Mouse (Mus musculus) retina, adult 2 months (tissue): Measurements from ENCODE around the gene Qk.

ENCODE experiments used
- DNase-seq: peaks from one replicate; pipeline ENCODE4 v3.0.0-alpha.2; 2012; ENCODE audit warnings: low read depth, low spot score

The Qk gene

GRCm38 (mm10) chr17:10326596-10327045, 7.0 kb upstream of the Qk start:
- no peak for DNase-seq

- no peak for DNase-seq
Observed at GRCm38 (mm10) chr17:10325921-10326320, 6.3 kb upstream of the Qk start.

DNA sequence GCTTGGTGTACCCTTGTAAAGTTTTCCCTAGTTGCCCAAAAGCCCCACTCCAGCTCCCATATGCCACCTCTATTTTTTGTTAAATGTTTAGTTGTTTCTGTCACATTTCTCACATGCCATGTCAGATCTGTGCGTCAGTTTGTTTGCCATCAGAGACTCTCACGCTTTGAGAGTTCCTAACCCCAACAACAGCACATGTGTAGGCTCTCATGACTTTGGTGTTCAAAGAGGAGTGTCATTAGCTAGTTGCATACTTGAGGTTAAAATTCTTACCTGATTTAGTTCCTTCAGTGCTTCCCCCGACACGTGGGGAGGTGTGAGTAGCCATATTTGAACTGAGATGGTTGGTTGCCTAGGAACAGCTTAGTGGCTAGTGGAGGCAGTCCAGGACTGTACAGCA, 2.1 kb upstream of the Qk start:
- no peak for DNase-seq

DNA sequence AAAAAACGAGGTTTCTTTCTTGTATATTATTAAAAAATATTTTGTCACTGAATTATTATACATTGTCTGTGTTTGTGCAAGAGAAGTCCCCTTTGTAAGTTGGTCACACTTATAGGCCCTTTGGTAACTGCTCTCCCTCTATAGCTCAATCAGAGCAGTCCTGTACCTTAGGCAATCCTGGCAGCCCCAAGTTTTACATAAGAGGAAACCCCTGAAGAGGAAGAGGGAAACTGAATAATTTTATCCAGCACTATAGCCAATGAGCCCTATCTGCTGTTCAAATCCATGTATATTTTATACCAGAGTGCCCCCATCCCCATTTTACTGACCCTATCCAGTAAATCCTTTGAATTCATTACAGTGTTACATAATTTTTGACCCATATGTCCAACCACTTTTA, 1.4 kb upstream of the Qk start:
- no peak for DNase-seq

GRCm38 (mm10) chr17:10320456-10320790, 769 bp upstream of the Qk start:
- no peak for DNase-seq

DNA sequence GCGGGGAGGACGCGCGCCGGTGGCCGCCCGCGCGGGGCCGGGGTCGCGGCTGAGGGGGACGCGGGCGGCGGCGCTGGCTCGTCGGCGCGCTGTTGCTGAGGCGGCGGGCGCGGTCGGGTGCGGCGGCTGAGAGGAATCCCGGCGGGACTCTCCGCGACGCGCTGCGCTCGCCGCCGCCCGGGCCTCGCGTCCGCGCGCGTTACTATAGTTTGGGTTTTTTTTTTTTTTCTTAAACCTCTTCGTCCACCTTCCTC, 296 bp downstream of the Qk start:
- no peak for DNase-seq

DNA sequence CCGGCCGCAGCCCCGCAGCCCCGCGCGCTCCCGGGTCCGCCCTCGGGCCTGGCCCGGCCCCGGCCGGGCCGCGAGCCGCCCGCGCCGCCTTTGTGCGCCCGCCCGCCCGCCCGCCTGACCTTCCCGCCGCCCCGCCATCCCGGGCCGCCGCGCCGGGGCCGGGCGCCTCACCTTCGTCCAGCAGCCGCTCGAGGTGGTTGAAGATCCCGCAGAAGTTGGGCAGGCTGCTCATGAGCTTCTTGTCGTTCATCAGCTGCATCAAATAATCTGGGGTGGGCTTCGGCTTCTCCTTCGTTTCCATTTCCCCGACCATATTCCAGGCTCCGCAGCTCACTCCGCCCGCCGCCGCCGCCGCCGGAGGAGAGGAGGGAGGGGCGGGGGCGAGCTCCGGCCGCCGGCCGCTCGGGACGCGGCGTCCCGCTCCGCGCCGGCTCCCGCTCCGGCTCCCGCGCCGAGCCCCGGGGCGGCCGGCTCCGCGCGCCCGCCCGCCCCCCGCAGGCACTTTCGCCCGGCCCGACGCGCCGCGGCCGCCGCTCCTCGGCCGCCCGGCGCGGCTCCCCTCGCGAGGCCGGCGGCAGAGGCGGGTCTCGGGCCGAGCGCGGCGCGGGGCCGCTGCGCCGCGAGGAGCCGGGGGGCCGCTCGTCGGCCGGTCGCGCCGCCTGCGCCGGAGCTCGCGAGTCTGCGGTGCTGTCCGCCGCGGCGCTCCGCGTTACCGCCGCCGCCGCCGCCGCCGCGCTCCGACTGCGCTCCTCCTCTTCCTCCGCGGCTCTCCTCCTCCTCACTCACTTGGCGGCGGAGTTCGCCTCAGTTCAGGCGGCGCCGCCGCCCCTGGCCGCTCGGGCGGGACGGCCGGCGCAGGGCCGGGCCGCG, 858 bp downstream of the Qk start:
- no peak for DNase-seq

DNA sequence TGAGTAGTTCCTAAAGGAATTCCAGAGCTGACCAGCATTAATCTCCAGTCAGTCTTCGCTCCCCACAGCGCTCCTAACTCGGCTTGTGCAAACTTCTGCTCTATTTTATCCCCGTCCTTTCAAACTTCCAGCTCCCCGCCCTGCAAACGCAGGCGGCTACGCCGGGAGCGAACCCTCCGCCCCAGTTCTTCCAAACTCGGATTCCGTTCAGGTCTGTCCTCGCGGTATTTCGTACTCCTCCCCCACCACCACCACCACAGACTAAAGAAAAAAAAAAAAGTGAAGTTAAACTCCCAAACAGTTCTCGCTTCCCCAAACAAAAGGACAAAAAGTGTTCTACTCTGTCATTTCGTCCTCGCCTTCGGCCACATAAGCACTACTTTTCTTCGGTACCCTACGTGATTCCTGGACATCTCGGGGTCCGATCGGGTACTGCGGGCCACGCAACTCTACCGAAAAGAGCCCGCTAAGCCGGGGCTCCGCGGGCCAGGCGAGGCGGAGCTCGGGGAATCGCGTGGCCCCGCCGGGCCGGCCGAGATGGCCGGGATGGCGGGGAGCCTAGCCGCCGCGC, 1.6 kb downstream of the Qk start:
- no peak for DNase-seq

GRCm38 (mm10) chr17:10317186-10317585, 2.5 kb downstream of the Qk start:
- no peak for DNase-seq

DNA sequence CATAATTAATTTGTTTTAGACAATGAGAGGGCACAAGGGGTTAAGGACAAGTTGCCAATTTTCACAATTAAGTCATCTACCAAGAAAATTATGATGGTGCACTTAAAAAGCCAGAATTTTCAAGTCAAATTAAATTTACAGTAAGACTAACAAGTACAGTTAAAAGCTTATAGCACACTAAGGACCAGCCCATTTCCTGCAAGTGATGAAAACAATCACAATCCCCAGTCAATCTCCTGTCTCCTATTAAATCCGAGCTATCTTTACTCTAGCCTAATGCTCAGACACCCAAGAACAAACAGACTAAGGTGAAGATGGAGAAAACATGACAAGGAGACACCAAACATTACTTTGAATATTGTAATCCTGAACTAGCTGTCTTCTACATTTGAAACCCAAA, 3.2 kb downstream of the Qk start:
- no peak for DNase-seq

DNA sequence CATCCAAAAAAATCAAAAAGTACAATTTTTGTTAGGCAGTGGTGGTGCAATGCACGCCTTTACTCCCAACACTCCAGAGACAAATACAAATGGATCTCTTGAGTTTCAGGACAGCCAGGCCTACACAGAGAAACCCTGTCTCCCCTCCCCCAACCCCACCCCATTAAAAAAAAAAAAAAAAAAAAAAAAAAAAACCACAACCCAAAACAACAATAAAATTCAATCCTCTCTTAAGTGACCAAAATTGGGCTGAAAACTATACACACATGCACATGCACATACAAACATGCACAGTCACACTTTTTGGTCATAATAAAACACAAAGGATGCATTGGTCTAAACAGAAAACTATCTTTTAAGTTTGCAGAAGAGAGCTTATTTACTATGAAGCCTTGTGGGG, 9.6 kb downstream of the Qk start:
- DNase-seq, result no peak

- DNase-seq, result no peak
Observed at GRCm38 (mm10) chr17:10309135-10309623, 10.5 kb downstream of the Qk start.

DNA sequence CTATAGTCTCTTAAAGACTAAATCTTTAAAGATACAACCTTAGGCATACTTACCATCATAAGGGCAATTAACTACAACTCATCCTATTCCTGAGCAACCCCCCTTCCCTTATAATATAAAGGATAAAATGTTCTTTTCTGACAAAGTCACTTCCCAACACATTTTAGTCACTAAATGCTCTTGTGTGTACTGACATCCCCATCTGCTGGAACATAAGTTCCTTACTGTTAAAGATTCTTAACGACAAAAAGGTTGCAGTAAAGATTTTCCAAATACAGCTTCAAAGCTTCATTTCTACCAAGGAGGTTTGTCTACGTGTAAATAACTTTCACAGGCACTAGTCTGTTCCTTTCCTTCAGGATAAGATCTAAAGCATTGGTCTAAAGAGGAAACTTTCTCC, 13.2 kb downstream of the Qk start:
- no peak for DNase-seq

- DNase-seq, result no peak
Observed at GRCm38 (mm10) chr17:10304001-10304400, 15.7 kb downstream of the Qk start.

- no peak for DNase-seq
Observed at GRCm38 (mm10) chr17:10300968-10301795, 18.5 kb downstream of the Qk start.

DNA sequence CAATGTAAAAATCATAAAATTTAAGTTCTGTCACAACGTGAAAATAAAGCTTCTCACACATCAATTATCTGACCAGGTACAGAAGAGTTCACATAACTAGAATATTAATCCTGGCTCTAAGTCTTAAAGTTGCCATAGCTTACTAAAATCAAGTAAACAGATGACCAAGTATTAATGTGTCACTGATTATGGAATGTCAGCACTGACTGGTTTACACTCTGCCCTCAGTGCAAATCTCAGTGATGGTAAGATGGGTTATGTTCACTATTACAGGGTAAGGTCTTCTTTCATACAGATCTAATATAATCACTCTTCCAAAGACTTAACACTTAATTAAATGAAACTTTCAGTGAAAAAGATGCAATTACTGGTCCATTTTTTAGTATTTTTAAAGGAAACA, 20.3 kb downstream of the Qk start:
- DNase-seq, result no peak

- no peak for DNase-seq
Observed at GRCm38 (mm10) chr17:10292520-10292919, 27.1 kb downstream of the Qk start.

GRCm38 (mm10) chr17:10284772-10285171, 34.9 kb downstream of the Qk start:
- DNase-seq, result no peak

GRCm38 (mm10) chr17:10279532-10279931, 40.1 kb downstream of the Qk start:
- DNase-seq, result no peak

GRCm38 (mm10) chr17:10269518-10269917, 50.1 kb downstream of the Qk start:
- no peak for DNase-seq

DNA sequence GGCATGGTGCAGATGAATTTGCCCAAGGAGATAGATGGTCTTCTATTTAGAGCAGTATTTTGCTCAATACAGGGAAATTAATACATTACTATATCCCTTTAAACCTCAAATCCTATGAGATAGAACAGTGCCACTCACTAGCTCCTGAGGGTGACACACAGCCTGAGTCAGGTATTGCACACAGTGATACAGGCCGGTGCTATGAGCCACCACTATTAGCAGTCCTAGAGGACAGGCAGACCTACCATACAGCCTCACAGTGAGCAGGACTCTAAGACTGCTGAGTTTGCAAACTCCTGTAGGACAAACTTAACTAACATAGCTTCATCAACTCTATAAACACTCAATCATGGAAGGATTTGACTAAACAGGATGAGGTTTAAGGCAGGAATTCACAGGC, 51.2 kb downstream of the Qk start:
- DNase-seq, result no peak

DNA sequence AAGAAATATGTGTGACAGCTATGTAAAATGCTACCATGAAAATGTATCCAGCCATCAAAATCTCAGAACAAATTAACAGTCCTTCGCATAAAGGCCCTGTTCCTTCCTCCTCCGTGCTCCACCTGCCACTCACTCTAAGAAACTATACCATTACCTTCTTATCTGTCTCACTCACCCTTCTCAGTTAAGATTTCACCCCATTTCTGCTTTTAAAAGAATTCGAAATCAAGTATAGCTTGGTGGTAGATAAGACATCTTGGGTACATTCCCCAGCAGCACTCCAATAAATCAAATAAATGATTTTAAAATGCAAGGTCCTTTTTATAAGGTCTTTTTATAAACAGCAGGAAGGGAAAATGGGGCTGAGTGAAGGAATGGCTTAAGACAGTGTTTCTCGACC, 53.4 kb downstream of the Qk start:
- DNase-seq, result no peak
